Mouse (Mus musculus) neural tube, embryonic 14.5 days (tissue): ENCODE measurements at regions not wholly inside any gene's neighbourhood (a gene's known extent, or its start where the extent isn't known, plus 50 kb on each side); places are given as distances from the start of the nearest gene placed in this dataset.
"Not testable (repeated sequence)": the region's sequence is repeated elsewhere in the genome, so short reads cannot be mapped to it uniquely, and the experiment has no call there.

Experiments used
- ATAC-seq: fragments of 200-750 bp; cut with Nextera tagmentation; 2 replicates; pipeline ENCODE4 v1.8.0; 2017; ENCODE audit warnings: low read depth, mild to moderate bottlenecking, moderate TSS enrichment, moderate library complexity
- H3K27ac ChIP-seq: fragments of 300-500 bp; sonication (generic); 2 replicates; pipeline ENCODE4 v1.5.1; 2014; ENCODE audit warnings: low read depth, mild to moderate bottlenecking, control low read depth, low read length, moderate library complexity, mixed read lengths
- H3K27me3 ChIP-seq: fragments of 300-500 bp; sonication (generic); 2 replicates; pipeline ENCODE4 v1.6.1; 2014; ENCODE audit warnings: low read length; ENCODE audit not compliant: control insufficient read depth, insufficient read depth
- H3K36me3 ChIP-seq: fragments of 300-500 bp; sonication (generic); 2 replicates; pipeline ENCODE4 v1.6.1; 2014; ENCODE audit warnings: low read length, mixed read lengths; ENCODE audit not compliant: control insufficient read depth, insufficient read depth
- H3K4me1 ChIP-seq: fragments of 300-500 bp; sonication (generic); 2 replicates; pipeline ENCODE4 v1.6.1; 2014; ENCODE audit warnings: low read length; ENCODE audit not compliant: control insufficient read depth, insufficient read depth
- H3K4me2 ChIP-seq: fragments of 300-500 bp; sonication (generic); 2 replicates; pipeline ENCODE4 v1.6.1; 2014; ENCODE audit warnings: mild to moderate bottlenecking, low read depth, low read length, control low read depth
- H3K4me3 ChIP-seq: fragments of 300-500 bp; sonication (generic); 2 replicates; pipeline ENCODE4 v1.5.1; 2014; ENCODE audit warnings: low read depth, low read length, control low read depth, mixed read lengths
- H3K9ac ChIP-seq: fragments of 300-500 bp; sonication (generic); replicated peaks from 2 replicates; pipeline ENCODE4 v1.6.1; 2014; ENCODE audit warnings: low read depth, mild to moderate bottlenecking, control low read depth, low read length, mixed read lengths
- H3K9me3 ChIP-seq: fragments of 300-500 bp; sonication (generic); 2 replicates; pipeline ENCODE4 v1.6.1; 2016; ENCODE audit warnings: low read length; ENCODE audit not compliant: control insufficient read depth
- WGBS: fragments of 180-500 bp; shearing (Covaris S2); extraction: QIAGEN DNeasy Blood & Tissue Kit; methylation state at CpG from one replicate; pipeline ENCODE4 v1.1.7; 2014; 5-methylcytosine and 5-hydroxymethylcytosine counted together

DNA sequence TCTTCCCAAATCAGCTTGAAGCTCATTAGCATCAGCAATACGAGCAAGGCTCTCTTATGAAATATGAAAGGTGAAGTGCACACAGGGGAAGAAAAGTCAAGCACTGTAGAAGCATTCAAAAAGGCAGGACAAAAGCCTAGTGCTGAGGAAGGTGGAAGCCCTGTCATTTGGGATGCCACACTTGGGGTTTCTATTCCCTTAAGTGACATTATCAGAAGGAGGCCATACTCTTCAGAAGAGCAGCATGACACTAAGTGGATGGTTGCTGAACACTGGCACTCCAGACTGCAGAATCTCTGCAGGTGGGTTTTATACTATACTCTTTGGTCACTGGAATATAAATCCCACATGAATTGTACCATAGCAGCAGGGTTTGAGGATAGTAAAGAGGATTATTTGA lies 120.4 kb upstream of the Pcsk1 start:
- no peaks in the 10 kb centered on the region for H3K27me3 ChIP-seq
- no peak overlapping the region for H3K9ac ChIP-seq
- H3K4me2 ChIP-seq, result no peak overlapping the region
- no peaks in the 10 kb centered on the region for H3K36me3 ChIP-seq
- H3K27ac ChIP-seq, result no peak overlapping the region
- H3K4me3 ChIP-seq, result no peak overlapping the region
- no peak for ATAC-seq
- no peaks in the 10 kb centered on the region for H3K9me3 ChIP-seq
- H3K4me1 ChIP-seq, result no peaks in the 10 kb centered on the region
- WGBS, result 57% methylated on average over 1 of the region's 1 CpGs

DNA sequence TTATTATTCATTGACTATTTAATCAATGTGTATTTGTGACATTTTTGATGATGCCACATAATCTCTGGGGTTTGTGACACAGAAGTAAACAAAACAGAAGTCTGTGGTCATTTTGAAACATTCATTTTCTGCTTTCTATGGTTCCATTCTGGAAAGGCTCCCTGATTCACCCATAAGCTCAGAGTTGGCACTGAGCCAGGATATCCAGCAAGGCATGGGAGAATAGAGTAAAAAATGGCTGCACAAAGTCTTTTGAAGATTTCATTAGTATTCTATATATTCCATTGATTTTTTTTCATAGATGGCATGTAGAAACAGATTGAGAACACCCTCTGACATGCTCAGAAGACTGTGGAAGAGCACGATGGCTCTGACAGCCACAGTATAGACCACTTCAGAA lies 133.8 kb upstream of the Pcsk1 start:
- Histone ChIP-seq H3K36me3 (no peaks in the 10 kb centered on the region), H3K27ac (no peak overlapping the region), H3K27me3 (no peaks in the 10 kb centered on the region), H3K4me1 (no peaks in the 10 kb centered on the region), H3K4me3 (no peak overlapping the region), H3K4me2 (no peak overlapping the region), H3K9me3 (no peaks in the 10 kb centered on the region), H3K9ac (no peak overlapping the region)
- no peak for ATAC-seq
- 81% methylated on average over 1 of the region's 1 CpGs for WGBS

DNA sequence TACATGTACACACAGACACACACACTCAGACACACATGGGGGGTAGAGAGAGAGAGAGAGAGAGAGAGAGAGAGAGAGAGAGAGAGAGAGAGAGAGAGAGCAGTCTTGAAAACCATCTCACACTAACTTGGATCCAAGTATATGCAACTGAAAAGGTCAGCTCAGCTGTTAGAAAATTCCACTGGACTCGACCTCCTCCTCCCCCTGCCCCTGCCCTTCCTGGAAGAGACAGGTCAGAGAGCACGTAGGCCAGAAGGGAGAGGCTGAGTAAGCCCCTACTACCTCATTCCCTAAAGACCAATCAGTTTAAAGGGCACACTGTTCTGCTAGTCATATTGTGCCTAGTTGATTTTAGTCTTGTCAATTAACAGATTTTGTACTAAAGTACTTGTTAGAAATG lies 105.0 kb upstream of the Cast start:
- not testable (repeated sequence) for H3K27ac ChIP-seq, H3K27me3 ChIP-seq, H3K9me3 ChIP-seq, H3K36me3 ChIP-seq, H3K9ac ChIP-seq, ATAC-seq, H3K4me3 ChIP-seq, H3K4me2 ChIP-seq, H3K4me1 ChIP-seq
- WGBS, result 24% methylated on average over 2 of the region's 2 CpGs

DNA sequence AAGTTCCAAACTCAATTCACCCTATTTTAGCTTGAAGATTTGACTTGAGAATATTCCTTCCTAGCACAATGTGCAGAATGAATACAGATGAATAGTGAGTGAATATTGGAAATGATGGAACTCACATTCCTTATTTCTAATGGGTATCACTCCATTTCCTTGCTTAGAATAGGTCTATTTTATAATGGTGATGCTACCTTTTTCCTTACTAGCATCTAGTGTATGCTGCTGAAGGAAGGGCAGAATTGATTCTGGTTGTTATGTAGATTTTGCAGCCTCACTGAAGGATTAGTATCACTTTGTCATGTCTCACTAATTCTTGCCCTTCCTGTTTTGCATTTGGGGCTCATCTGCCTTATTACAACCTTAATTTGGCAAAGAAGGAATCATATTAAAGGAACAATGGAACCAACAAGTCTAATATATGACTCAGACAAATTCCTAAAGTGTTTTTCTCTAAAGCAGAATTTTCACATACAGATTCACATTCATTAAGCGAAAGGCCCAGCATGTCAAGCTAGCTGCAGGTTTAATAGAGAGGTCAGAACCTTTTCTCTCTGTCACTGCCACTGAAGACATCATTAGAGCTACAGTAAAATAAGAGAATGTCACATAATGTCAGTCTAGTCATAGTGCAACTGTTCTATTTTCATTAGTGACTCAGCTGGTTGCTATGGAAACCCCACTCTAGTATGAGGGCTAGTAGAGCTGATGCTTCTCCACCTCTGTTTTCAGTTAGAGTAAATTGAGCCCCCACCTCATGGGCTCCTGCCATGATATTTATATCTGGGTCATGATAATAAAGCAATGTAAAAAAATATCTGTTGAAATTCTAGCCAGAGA lies 94.8 kb upstream of the Cast start:
- Histone ChIP-seq H3K27me3 (no peaks in the 10 kb centered on the region), H3K9me3 (no peaks in the 10 kb centered on the region), H3K4me2 (no peak overlapping the region), H3K36me3 (no peaks in the 10 kb centered on the region), H3K4me3 (no peak overlapping the region), H3K4me1 (no peaks in the 10 kb centered on the region), H3K27ac (no peak overlapping the region), H3K9ac (no peak overlapping the region)
- ATAC-seq, result peak; percentile 73; the same call in 1 of the 2 replicates
- 76% methylated on average over 1 of the region's 1 CpGs for WGBS

DNA sequence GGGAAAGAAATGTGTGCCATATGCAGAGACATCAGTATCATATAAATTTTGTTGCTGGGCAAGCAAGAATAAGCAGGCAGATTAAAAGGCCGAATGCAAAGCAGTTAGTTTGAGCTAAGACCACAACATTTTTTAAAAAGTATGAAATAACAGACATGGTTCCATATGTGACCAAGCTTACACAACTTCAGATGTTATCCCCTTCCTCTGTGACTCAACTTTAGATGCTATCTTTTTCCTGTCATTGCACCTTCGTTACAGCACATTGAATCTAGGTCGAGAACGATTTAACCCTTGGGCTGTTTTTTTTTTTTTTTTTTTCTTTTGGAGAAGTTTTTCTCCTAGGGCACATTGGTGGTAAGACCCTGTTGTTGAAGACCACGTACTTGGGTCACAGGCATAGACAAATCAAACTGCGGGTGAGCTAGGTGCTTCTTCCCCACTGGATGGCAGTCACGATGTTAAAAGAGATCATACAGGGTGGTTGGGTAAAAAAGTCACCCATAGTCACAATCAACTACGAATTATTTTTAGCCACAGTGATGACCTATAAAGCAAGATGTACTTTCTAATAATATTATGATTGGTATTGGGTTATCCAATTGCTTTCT lies 81.4 kb upstream of the Cast start:
- no peaks in the 10 kb centered on the region for H3K9me3 ChIP-seq
- WGBS, result 91% methylated on average over 8 of the region's 8 CpGs
- H3K4me2 ChIP-seq, result no peak overlapping the region
- no peak overlapping the region for H3K9ac ChIP-seq
- H3K27ac ChIP-seq, result no peak overlapping the region
- no peaks in the 10 kb centered on the region for H3K4me1 ChIP-seq
- no peak overlapping the region for H3K4me3 ChIP-seq
- no peak for ATAC-seq
- H3K36me3 ChIP-seq, result no peaks in the 10 kb centered on the region
- no peaks in the 10 kb centered on the region for H3K27me3 ChIP-seq

DNA sequence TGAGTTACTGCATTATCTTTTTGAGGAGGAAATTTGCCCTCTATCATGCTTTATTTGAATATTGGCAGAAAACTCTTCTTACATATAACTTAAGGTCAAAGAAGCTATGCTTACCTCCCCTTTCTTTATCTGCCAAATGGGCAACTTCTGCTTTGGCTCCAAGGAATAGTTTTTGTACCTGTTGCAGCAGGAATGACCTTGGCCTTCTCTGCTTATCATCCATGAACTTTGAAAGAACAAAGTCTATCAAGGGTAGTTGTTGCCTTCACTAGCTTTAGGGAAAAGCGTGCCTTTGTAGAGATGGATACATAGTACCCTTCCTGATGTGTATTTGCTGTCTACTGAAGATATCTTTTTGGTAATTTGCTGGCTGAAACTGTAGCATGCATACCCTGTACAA lies 59.1 kb upstream of the Cast start:
- Histone ChIP-seq H3K4me3 (no peak overlapping the region), H3K27me3 (no peaks in the 10 kb centered on the region), H3K27ac (no peak overlapping the region), H3K36me3 (no peaks in the 10 kb centered on the region), H3K4me1 (no peaks in the 10 kb centered on the region), H3K9me3 (no peaks in the 10 kb centered on the region), H3K4me2 (no peak overlapping the region), H3K9ac (no peak overlapping the region)
- no peak for ATAC-seq
- 86% methylated on average over 1 of the region's 1 CpGs for WGBS

DNA sequence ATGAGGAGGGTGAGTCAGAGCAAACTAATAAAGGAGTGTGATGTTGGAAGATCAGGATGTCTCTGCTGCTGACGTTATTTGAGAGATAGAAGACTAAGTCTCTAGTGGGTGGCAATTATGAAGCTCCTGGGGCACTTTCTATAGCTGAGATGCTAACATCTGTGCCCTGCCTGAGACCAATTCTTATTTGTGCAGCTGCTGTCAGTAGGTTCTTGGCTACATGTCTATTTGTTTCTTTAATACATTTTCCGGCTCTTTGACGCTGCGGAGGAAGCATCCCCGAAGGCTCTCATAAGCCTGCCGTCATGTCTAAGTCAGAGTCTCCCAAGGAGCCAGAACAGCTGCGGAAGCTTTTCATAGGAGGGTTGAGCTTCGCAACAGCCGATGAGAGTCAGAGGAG lies 55.4 kb upstream of the Cast start:
- WGBS, result 71% methylated on average over 9 of the region's 9 CpGs
- Histone ChIP-seq H3K36me3 (no peaks in the 10 kb centered on the region), H3K27ac (no peak overlapping the region), H3K9me3 (no peaks in the 10 kb centered on the region), H3K27me3 (no peaks in the 10 kb centered on the region), H3K4me1 (no peaks in the 10 kb centered on the region), H3K4me2 (no peak overlapping the region), H3K9ac (no peak overlapping the region), H3K4me3 (no peak overlapping the region)
- no peak for ATAC-seq

DNA sequence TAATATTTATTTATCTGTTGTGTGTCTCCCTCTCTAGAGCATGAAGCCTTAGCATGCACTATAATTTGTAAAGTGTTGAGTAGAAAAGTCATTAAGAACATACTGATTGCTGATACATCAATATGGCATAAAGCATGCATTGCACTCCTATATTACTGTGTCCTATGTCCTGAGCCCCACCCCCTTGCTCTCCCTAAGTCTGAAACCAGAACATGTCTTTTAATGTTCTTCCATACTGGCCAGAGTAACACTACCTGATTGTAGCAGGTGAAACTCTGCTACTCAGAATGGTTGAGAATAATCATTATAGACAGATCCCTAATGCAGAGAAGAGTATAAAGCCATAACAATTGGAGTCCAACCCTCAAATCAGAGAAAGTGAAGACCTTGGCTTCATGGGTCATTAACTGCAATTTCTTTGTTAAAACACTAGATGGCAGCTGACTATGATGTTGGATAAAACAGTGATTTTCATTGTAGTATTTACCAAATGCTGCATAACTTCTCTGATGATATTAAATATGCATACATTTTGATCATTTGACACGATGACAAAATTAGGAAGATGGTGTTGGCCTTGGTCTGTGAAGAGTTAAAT lies 52.9 kb upstream of the Cast start:
- H3K27ac ChIP-seq, result no peak overlapping the region
- H3K4me1 ChIP-seq, result no peaks in the 10 kb centered on the region
- H3K36me3 ChIP-seq, result no peaks in the 10 kb centered on the region
- no peak overlapping the region for H3K4me2 ChIP-seq
- no peak for ATAC-seq
- no peak overlapping the region for H3K4me3 ChIP-seq
- 11% methylated on average over 1 of the region's 1 CpGs for WGBS
- H3K9me3 ChIP-seq, result no peaks in the 10 kb centered on the region
- no peak overlapping the region for H3K9ac ChIP-seq
- H3K27me3 ChIP-seq, result no peaks in the 10 kb centered on the region
